Mouse (Mus musculus) gastrocnemius, postnatal 10 days (tissue): ENCODE measurements around the gene Dnajc2. TPM values are rescaled to one million over a fixed set of nuclear protein-coding genes. Genes with fewer than 3 reads are reported as not detected.

Experiments
- total RNA-seq, 2 experiments: library from RNA; stranded (reverse); gene quantifications; 2 replicates each; pipeline ENCODE4 v1.2.3; 2021

Gene Dnajc2
- total RNA-seq, 2 experiments from 2014 or later, result 16.1 to 17.5 TPM

Other genes with a start within 250 kb of the Dnajc2 start
- gene Lrrc17, start 241.7 kb downstream of the Dnajc2 start, total RNA-seq, result 10 to 100 TPM; 23.3 to 28.8 TPM
- gene Fbxl13, start 139.6 kb downstream of the Dnajc2 start, total RNA-seq, result under 1 TPM; 0.19 to 0.36 TPM
- 10 to 100 TPM in 1 of 2 experiments, 1 to 10 TPM in 1; 7.1 to 10.8 TPM for gene Armc10, start 139.4 kb downstream of the Dnajc2 start, total RNA-seq
- 1 to 10 TPM; 6.3 to 6.5 TPM for gene Napepld, start 83.9 kb downstream of the Dnajc2 start, total RNA-seq
- 100 to 1,000 TPM; 131 to 143 TPM for gene Pmpcb, start 48.1 kb downstream of the Dnajc2 start, total RNA-seq
- 100 to 1,000 TPM; 112 to 114 TPM for gene Psmc2, start within 50 bp of the Dnajc2 start, total RNA-seq
- not detected for gene Slc26a5, start 80.4 kb upstream of the Dnajc2 start, total RNA-seq